Mouse (Mus musculus) olfactory bulb, adult 2 months (tissue): ENCODE data around the gene Rae1.

Experiments
- CTCF ChIP-seq: fragments of 200-500 bp; IDR thresholded peaks from 2 replicates; pipeline ENCODE4 v1.5.1; 2012; ENCODE audit warnings: low read depth, mild to moderate bottlenecking, low read length, moderate library complexity; ENCODE audit not compliant: insufficient read depth
- POLR2A ChIP-seq: fragments of 200-500 bp; IDR thresholded peaks from 2 replicates; pipeline ENCODE4 v1.6.1; 2012; ENCODE audit warnings: mild to moderate bottlenecking, low read depth, low read length, moderate library complexity; ENCODE audit not compliant: insufficient read depth

GRCm38 (mm10) chr2:173017940-173018339, 18.0 kb downstream of the Rae1 start:
- TF ChIP-seq POLR2A (no peak), CTCF (no peak)
